Mouse (Mus musculus) hindbrain, embryonic 16.5 days (tissue): ENCODE measurements at regions not wholly inside any gene's neighbourhood (a gene's known extent, or its start where the extent isn't known, plus 50 kb on each side); places are given as distances from the start of the nearest gene placed in this dataset.

Experiments
- ATAC-seq: fragments of 200-750 bp; cut with Nextera tagmentation; 2 replicates; pipeline ENCODE4 v1.8.0; 2017; ENCODE audit warnings: moderate TSS enrichment, moderate library complexity
- H3K27ac ChIP-seq: fragments of 300-500 bp; sonication (generic); 2 replicates; pipeline ENCODE4 v1.5.1; 2014; ENCODE audit warnings: low read depth, mild to moderate bottlenecking, control low read depth, low read length, moderate library complexity
- H3K27me3 ChIP-seq: fragments of 300-500 bp; sonication (generic); replicated peaks from 2 replicates; pipeline ENCODE4 v1.6.1; 2014; ENCODE audit warnings: low read length; ENCODE audit not compliant: control insufficient read depth, insufficient read depth
- H3K36me3 ChIP-seq: fragments of 300-500 bp; sonication (generic); 2 replicates; pipeline ENCODE4 v1.6.1; 2014; ENCODE audit warnings: mild to moderate bottlenecking, low read length, moderate library complexity, mixed read lengths; ENCODE audit not compliant: control insufficient read depth, insufficient read depth
- H3K4me1 ChIP-seq: fragments of 300-500 bp; sonication (generic); 2 replicates; pipeline ENCODE4 v1.6.1; 2014; ENCODE audit warnings: low read depth, low read length; ENCODE audit not compliant: control insufficient read depth, insufficient read depth
- H3K4me2 ChIP-seq: fragments of 300-500 bp; sonication (generic); 2 replicates; pipeline ENCODE4 v1.6.1; 2014; ENCODE audit warnings: mild to moderate bottlenecking, low read length, control low read depth, moderate library complexity
- H3K4me3 ChIP-seq: fragments of 300-500 bp; sonication (generic); 2 replicates; pipeline ENCODE4 v1.5.1; 2014; ENCODE audit warnings: mild to moderate bottlenecking, low read length, control low read depth, moderate library complexity
- H3K9ac ChIP-seq: fragments of 300-500 bp; sonication (generic); 2 replicates; pipeline ENCODE4 v1.6.1; 2014; ENCODE audit warnings: low read depth, mild to moderate bottlenecking, control low read depth, low read length, moderate library complexity
- H3K9me3 ChIP-seq: fragments of 300-500 bp; sonication (generic); 2 replicates; pipeline ENCODE4 v1.6.1; 2014; ENCODE audit warnings: mild to moderate bottlenecking, low read length, moderate library complexity; ENCODE audit not compliant: control insufficient read depth
- WGBS: fragments of 180-500 bp; shearing (Covaris S2); extraction: QIAGEN DNeasy Blood & Tissue Kit; methylation state at CpG from one replicate; pipeline ENCODE4 v1.1.7; 2014; 5-methylcytosine and 5-hydroxymethylcytosine counted together

DNA sequence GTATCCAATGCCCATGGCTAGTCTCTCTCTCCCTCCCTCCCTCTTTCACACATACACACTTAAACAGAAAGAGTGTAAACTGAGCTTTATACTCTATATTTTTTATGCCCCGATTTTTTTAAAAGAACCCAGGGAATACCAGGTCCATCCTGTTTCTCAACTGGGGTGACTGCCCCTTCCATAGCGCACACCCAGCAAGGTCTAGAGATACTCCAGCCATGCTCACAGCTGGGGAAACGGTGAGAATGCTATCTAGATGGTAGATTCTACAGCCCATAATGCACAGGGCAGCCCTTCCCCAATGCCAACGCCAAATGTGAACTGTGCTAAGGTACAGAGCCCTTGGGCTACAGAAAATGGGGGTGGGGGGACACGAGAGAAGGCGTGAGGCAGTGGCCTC lies 51.2 kb upstream of the Tln2 start:
- H3K36me3 ChIP-seq, result no peaks in the 10 kb centered on the region
- H3K4me3 ChIP-seq, result no peak overlapping the region
- no peak overlapping the region for H3K4me2 ChIP-seq
- no peaks in the 10 kb centered on the region for H3K27me3 ChIP-seq
- H3K9ac ChIP-seq, result no peak overlapping the region
- ATAC-seq, result no peak
- WGBS, result 95% methylated on average over 6 of the region's 6 CpGs
- H3K27ac ChIP-seq, result no peak overlapping the region
- no peaks in the 10 kb centered on the region for H3K9me3 ChIP-seq
- no peaks in the 10 kb centered on the region for H3K4me1 ChIP-seq

DNA sequence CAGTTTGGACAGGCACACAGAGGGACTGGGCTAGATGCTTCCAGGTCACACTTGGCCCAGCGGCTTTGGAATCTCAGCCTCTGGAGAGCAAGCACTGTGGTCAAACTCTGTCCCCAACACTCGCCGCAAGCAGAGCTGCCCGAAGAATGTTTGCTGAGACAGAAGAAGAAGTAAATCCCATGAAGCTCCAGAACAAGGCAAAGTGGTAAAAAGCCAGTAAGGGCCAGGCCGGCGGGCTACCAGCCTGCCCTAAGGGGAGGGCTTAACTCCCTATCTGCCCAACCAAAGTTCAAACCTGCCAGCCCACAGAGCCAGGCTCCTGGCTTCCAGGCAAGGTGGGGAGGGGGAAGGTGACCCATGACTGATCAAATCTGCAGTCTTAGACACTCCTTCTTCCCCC lies 52.2 kb upstream of the Tln2 start:
- Histone ChIP-seq H3K4me3 (no peak overlapping the region), H3K36me3 (no peaks in the 10 kb centered on the region), H3K4me2 (no peak overlapping the region), H3K9me3 (no peaks in the 10 kb centered on the region), H3K27ac (no peak overlapping the region), H3K9ac (no peak overlapping the region), H3K27me3 (no peaks in the 10 kb centered on the region), H3K4me1 (no peaks in the 10 kb centered on the region)
- no peak for ATAC-seq
- WGBS, result 93% methylated on average over 6 of the region's 6 CpGs

DNA sequence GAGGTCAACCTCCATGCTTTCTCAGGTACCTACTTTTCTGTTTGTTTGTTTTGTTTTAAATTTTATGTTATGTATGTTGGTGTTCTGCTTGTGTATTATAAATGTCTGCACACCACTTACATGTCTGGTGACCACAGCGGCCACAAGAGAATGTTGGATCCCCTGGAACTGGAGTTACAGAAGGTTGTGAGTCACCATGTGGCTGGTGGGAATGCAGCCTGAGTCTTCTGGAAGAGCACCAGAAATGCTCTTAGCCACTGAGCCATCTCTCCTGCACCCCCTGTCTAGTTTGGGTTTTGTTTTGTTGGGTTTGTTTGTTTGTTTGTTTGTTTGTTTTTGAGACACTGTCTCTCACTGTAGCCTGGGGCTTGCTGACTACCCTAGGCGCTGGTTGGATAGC lies 52.6 kb upstream of the Tln2 start:
- no peaks in the 10 kb centered on the region for H3K9me3 ChIP-seq
- no peak overlapping the region for H3K4me2 ChIP-seq
- no peak overlapping the region for H3K27ac ChIP-seq
- no peaks in the 10 kb centered on the region for H3K27me3 ChIP-seq
- no peak overlapping the region for H3K4me3 ChIP-seq
- WGBS, result 90% methylated on average over 2 of the region's 2 CpGs
- ATAC-seq, result no peak
- no peaks in the 10 kb centered on the region for H3K36me3 ChIP-seq
- no peak overlapping the region for H3K9ac ChIP-seq
- no peaks in the 10 kb centered on the region for H3K4me1 ChIP-seq

DNA sequence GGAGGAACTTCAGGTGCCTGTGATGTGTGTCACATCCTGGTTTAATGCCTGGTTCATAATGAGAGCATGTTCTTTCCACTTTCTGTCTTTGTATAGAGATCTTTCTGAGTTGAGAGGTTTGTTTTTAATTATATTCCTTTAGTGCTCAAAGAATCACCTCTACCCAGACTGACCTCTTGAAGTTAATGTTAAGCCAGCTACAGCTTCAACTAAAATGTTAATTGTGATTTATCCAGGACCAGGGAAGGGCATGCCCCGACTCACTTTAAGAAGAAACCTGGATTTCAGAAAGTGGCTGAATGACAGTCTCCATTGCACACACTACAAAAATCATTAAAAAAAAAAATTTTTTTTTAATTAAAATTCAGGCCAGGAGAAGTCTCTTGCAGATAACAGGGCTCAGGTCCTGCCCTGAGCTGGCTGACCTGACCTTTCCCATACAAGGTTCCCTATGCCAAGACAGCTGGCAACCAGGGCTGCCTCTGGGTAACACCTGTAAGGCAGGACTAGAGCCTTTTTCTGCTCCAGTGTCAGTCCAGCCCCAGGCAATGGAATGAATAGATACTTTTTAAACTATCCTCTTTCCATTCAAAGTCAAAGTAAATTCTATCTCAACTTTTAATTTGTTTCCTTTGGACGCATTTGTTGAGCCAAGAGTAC lies 54.7 kb upstream of the Tln2 start:
- 82% methylated on average over 2 of the region's 2 CpGs for WGBS
- peaks cover 13% of the 10 kb centered on the region for H3K4me1 ChIP-seq

DNA sequence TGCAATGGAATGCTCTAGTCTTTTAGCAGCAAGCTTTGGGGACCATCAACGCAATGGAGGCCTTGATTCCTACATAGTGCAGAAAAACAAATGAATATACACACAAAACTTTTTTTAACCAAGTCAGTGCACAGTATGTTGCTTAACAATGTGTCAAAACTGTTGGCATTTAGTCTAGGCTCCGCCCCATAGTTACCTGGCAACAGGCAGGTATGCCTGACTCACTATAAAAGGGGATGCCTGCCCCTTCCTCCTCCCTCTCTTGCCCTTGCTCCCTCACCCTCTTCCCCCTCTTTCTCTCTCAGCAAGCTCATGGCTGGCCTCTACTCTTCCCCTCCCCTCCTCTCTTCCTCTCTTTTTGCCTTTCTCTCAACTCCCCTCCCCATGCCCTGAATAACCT lies 56.7 kb upstream of the Tln2 start:
- Histone ChIP-seq H3K9ac (no peak overlapping the region), H3K27me3 (no peaks in the 10 kb centered on the region), H3K27ac (no peak overlapping the region), H3K36me3 (no peaks in the 10 kb centered on the region), H3K9me3 (no peaks in the 10 kb centered on the region), H3K4me1 (peaks cover 13% of the 10 kb centered on the region), H3K4me3 (no peak overlapping the region), H3K4me2 (no peak overlapping the region)
- ATAC-seq, result no peak
- 89% methylated on average over 2 of the region's 2 CpGs for WGBS

More for the DNA sequence above, 54.7 kb upstream of the Tln2 start:
- H3K9ac ChIP-seq, result no peak overlapping the region
- H3K27me3 ChIP-seq, result no peaks in the 10 kb centered on the region
- H3K4me3 ChIP-seq, result no peak overlapping the region
- no peak overlapping the region for H3K27ac ChIP-seq
- no peaks in the 10 kb centered on the region for H3K36me3 ChIP-seq
- H3K9me3 ChIP-seq, result no peaks in the 10 kb centered on the region
- no peak for ATAC-seq
- no peak overlapping the region for H3K4me2 ChIP-seq

DNA sequence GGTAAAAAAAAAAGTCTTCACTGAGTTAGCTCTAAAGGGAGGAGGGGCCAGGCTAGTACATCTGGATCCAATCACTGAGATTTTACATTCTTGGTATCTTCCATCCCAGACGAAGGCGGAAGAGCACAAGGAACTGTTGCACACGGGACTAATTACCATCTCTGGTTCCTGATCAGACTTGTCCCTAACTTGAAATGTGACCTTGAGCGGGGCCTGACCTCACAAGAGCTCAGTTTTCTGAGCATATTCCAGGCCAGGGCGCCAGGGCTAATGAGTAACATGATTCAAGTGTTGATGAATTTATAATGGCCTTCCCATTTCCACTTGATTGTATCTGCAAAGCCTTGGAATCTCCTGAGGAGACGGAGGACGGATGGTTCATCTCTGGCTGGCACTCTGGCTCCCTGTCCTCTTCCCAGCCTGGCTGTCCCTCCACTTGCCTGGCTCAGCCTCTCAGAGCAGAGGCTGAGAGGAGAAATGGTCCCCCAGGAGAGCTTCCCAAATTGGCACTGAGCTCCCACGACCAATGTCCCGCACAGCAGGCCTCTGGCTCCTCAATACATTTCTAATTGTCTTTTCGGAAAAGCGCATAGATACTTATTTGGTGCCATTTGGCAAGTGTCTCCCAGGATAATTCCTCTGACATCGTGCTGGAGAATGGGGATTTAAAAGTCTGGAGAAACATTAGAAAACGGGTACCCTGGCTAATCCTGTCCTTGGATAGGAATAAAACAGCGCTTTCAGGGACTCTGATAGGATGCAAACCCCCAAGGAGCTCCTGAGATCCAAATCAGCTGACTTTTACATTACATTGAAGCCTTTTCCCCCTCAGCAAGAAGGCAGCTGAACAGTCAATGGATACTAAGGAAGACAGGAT lies 58.1 kb upstream of the Tln2 start:
- Histone ChIP-seq H3K9me3 (no peaks in the 10 kb centered on the region), H3K27ac (no peak overlapping the region; the same call in 1 of the 2 replicates), H3K4me2 (no peak overlapping the region), H3K4me1 (peaks cover 13% of the 10 kb centered on the region), H3K4me3 (no peak overlapping the region), H3K27me3 (no peaks in the 10 kb centered on the region), H3K9ac (no peak overlapping the region), H3K36me3 (no peaks in the 10 kb centered on the region)
- WGBS, result 40% methylated on average over 14 of the region's 14 CpGs
- peak; percentile 54; the same call in 1 of the 2 replicates for ATAC-seq

DNA sequence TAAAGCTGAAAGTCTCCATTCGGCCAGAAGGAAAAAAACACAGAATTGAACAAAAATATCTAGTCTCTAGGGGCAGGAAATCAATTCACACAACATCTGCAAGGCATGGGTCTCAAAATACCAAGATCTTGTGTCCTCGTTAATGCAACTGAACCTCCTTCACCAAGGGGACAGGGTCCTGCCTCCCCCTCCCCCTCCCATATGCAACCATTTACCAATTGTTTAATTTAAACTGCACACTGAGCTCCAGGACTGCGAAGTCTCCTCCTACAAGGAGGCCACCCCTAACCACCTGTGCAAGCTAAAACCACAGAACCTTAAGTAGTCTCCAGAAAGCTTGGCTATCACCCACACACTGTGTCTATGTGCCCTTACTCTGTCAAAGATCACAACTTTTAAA lies 61.4 kb upstream of the Tln2 start:
- WGBS, result 51% methylated on average over 3 of the region's 3 CpGs
- ATAC-seq, result no peak
- H3K27me3 ChIP-seq, result no peaks in the 10 kb centered on the region

DNA sequence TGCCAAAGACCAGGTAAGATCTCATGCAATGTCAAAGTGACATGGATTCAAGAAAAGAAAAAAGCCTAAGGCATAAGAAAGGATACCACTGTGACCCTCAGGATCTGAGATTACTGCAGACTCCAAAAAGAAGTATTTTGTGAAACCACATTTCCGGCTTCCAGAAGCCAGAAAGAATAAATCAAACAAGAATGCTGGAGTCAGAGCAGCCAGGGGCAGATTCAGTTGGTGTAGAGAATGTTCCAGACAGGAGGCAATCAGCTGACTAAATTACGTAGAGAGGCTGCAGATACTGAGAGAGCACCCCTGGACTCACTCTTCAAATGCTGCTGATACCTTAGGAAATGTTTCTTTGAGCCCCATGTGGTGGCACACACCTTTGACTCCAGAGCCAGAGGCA lies 67.7 kb upstream of the Tln2 start:
- Histone ChIP-seq H3K4me1 (peaks cover 9% of the 10 kb centered on the region), H3K4me2 (no peak overlapping the region), H3K36me3 (no peaks in the 10 kb centered on the region), H3K27ac (no peak overlapping the region), H3K9me3 (no peaks in the 10 kb centered on the region), H3K4me3 (no peak overlapping the region), H3K27me3 (0 out of 2 replicates have a peak, but pooled peaks cover 2% of the 10 kb centered on the region), H3K9ac (no peak overlapping the region)
- WGBS, result 91% methylated on average over 2 of the region's 2 CpGs
- no peak for ATAC-seq

More for the DNA sequence above, 61.4 kb upstream of the Tln2 start:
- Histone ChIP-seq H3K9ac (no peak overlapping the region), H3K9me3 (no peaks in the 10 kb centered on the region), H3K4me1 (peaks cover 13% of the 10 kb centered on the region), H3K4me3 (no peak overlapping the region), H3K27ac (no peak overlapping the region), H3K36me3 (no peaks in the 10 kb centered on the region), H3K4me2 (no peak overlapping the region)

DNA sequence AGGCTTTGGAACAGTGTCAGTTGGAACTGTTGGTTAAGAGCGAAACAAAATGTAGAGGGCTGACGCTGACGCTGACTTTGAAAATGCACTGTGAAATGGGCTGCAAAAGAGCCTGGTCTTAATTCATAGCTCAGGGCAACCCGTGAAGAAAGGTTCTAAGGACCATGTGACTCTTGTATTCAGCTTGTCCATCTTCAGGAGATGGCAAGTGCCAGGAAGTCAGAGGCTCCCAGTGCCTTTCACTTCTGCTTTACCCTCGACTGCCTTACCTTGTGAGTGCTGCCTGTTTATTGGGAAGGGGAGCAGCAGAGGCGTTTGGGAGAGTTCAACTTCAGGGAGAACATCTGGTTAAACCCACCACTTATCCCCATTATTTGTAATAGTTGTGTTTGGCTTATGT lies 70.1 kb upstream of the Tln2 start:
- H3K9ac ChIP-seq, result no peak overlapping the region
- H3K27ac ChIP-seq, result no peak overlapping the region
- ATAC-seq, result no peak
- peaks cover 15% of the 10 kb centered on the region for H3K4me1 ChIP-seq
- 0 out of 2 replicates have a peak, but pooled peaks cover 2% of the 10 kb centered on the region for H3K27me3 ChIP-seq
- WGBS, result 31% methylated on average over 6 of the region's 6 CpGs
- H3K4me3 ChIP-seq, result no peak overlapping the region
- no peak overlapping the region for H3K4me2 ChIP-seq
- H3K9me3 ChIP-seq, result no peaks in the 10 kb centered on the region
- H3K36me3 ChIP-seq, result no peaks in the 10 kb centered on the region
